Mouse (Mus musculus): ENCODE results near the gene Tlr9. TPM values are rescaled to one million over a fixed set of nuclear protein-coding genes. Genes with fewer than 3 reads are reported as not detected.

Gene Tlr9
- polyA plus RNA-seq, 1 experiment, result 4.2 TPM

DNA sequence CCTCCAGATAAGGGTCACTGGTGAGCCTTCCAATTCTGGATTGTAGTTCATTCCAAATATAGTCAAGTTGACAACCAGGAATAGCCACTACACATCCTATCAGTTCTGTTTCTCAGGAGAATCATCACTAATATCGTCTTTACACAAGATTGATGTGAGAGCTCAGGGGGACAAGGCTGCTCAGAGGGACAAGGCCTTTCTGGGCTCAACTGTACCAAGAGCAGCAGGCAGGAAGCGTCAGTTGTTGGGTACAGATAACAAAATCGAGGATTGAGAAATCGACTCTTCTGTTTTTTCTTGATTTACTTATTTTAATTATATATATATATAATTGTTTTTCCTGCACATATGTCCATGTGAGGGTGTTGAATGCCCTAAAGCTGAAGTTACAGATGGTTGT, 36.0 kb downstream of the Tlr9 start:
- DNase-seq, result no peak
- no peaks in the 10 kb centered on the region for H3K4me1 ChIP-seq (ENCODE audit: control insufficient read depth, insufficient read depth, low read length)
- no peaks in the 10 kb centered on the region for H3K27me3 ChIP-seq (replicated peaks; ENCODE audit: control insufficient read depth, insufficient read depth, low read length)
- TF ChIP-seq POLR2A (IDR thresholded peaks at IDR 0.05; ENCODE audit: low read depth, low read length), result no peak
- no peak for TF ChIP-seq CTCF (conservative IDR thresholded peaks at IDR 0.05; ENCODE audit: insufficient read depth, insufficient read length, low read depth, low read length)
- no peaks in the 10 kb centered on the region for H3K36me3 ChIP-seq (ENCODE audit: control insufficient read depth, insufficient read depth, low read length)
- no peak overlapping the region for H3K4me3 ChIP-seq (ENCODE audit: insufficient read depth, low read depth, low read length)
- 88% methylated on average over 4 of the region's 4 CpGs for WGBS
- no peak overlapping the region for H3K27ac ChIP-seq (ENCODE audit: insufficient read depth, low read depth, low read length)

DNA sequence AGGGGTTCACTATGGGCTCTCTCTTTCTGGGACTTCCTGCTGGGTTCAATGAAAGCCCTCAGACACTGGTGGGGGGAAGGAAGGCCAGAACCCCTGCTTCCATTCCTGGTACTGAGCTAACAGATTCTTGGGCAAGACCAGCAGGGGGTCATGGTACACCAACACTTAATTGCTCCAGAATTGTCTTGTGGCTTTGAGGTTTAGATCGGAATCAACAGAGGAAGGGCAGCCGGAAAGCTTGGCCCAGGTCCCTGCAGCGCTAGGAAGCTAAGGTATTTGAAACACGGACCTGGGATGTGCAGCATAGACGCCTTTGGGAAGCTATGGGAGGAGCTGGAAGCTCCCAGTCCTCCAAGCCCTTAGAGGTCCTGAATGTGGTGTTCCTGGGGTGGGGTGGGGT, 36.6 kb downstream of the Tlr9 start:
- Histone ChIP-seq H3K36me3 (ENCODE audit: control insufficient read depth, insufficient read depth, low read length) (no peaks in the 10 kb centered on the region), H3K4me3 (ENCODE audit: insufficient read depth, low read depth, low read length) (no peak overlapping the region), H3K4me1 (ENCODE audit: control insufficient read depth, insufficient read depth, low read length) (no peaks in the 10 kb centered on the region), H3K27ac (ENCODE audit: insufficient read depth, low read depth, low read length) (no peak overlapping the region), H3K27me3 (replicated peaks; ENCODE audit: control insufficient read depth, insufficient read depth, low read length) (no peaks in the 10 kb centered on the region)
- 63% methylated on average over 5 of the region's 5 CpGs for WGBS
- no peak for DNase-seq
- no peak for TF ChIP-seq POLR2A (IDR thresholded peaks at IDR 0.05; ENCODE audit: low read depth, low read length)
- TF ChIP-seq CTCF (conservative IDR thresholded peaks at IDR 0.05; ENCODE audit: insufficient read depth, insufficient read length, low read depth, low read length), result no peak

DNA sequence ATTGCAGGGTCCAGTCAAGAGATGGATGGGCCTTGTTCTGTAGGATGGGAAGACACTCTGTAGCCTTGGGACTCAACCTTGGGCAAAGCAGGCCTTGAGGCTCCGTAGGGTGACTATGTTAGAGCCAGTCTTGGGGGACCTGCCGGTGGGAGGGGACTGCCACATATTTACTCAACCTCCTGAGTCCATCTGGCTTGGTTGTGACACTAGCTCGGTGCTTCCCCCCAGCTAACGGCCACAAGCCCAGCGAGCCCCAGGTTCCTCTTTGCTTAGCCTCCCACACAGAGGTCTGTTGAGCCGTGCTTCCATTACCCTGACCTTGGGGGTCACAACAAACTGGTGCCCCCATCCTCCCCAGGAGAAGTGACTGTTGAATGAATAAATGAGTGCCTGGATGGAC, 38.7 kb downstream of the Tlr9 start:
- no peaks in the 10 kb centered on the region for H3K36me3 ChIP-seq (ENCODE audit: control insufficient read depth, insufficient read depth, low read length)
- TF ChIP-seq CTCF (conservative IDR thresholded peaks at IDR 0.05; ENCODE audit: insufficient read depth, insufficient read length, low read depth, low read length) (no peak), POLR2A (IDR thresholded peaks at IDR 0.05; ENCODE audit: low read depth, low read length) (no peak)
- H3K4me3 ChIP-seq (ENCODE audit: insufficient read depth, low read depth, low read length), result no peak overlapping the region
- H3K4me1 ChIP-seq (ENCODE audit: control insufficient read depth, insufficient read depth, low read length), result no peaks in the 10 kb centered on the region
- H3K27me3 ChIP-seq (replicated peaks; ENCODE audit: control insufficient read depth, insufficient read depth, low read length), result no peaks in the 10 kb centered on the region
- WGBS, result 86% methylated on average over 6 of the region's 6 CpGs
- no peak for DNase-seq
- H3K27ac ChIP-seq (ENCODE audit: insufficient read depth, low read depth, low read length), result no peak overlapping the region

DNA sequence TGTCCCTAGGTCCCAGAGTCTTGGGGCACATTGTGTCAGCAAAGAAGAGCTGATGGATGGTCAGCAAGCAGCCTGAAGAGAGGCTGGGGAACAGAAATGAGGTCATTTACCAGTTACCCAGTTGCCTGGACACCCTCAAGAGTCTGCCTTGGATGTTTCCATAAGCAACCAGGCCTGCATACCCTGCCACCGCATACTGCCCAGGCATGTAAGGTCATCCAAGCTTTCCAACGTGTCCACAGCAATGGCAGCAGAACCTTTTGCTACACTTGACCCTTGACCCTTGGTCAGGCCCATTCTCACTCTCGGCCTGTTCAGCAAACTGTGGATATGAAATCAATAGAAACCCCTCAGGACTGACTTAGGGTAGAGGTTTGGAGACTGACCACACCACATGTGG, 39.1 kb downstream of the Tlr9 start:
- Histone ChIP-seq H3K4me1 (ENCODE audit: control insufficient read depth, insufficient read depth, low read length) (no peaks in the 10 kb centered on the region), H3K4me3 (ENCODE audit: insufficient read depth, low read depth, low read length) (no peak overlapping the region)

DNA sequence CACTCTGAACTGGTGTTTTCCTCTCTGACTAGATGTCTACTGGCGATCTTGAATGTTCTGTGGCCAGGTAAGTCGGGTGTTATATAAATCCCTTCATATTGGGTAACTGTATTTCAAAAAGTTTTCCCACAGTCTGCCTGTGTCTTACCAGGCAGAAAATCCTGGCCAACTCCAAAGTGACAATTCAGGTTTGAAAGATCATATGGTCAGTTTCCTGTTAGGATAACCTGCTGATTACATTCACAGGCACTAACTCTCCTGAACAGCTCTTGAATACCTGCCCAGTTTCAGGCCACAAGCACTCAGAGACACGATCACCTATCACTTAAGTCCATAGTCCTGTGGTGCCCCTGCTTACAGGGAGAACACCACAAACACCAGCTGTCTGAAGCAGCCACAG, 39.7 kb downstream of the Tlr9 start:
- peaks cover 3% of the 10 kb centered on the region; the same call in 1 of the 2 replicates for H3K4me1 ChIP-seq (ENCODE audit: control insufficient read depth, insufficient read depth, low read length)
- no peak overlapping the region for H3K27ac ChIP-seq (ENCODE audit: insufficient read depth, low read depth, low read length)
- no peaks in the 10 kb centered on the region for H3K36me3 ChIP-seq (ENCODE audit: control insufficient read depth, insufficient read depth, low read length)
- H3K4me3 ChIP-seq (ENCODE audit: insufficient read depth, low read depth, low read length), result no peak overlapping the region
- TF ChIP-seq POLR2A (IDR thresholded peaks at IDR 0.05; ENCODE audit: low read depth, low read length) (no peak), CTCF (conservative IDR thresholded peaks at IDR 0.05; ENCODE audit: insufficient read depth, insufficient read length, low read depth, low read length) (no peak)
- 81% methylated on average over 3 of the region's 3 CpGs for WGBS
- no peak for DNase-seq
- H3K27me3 ChIP-seq (replicated peaks; ENCODE audit: control insufficient read depth, insufficient read depth, low read length), result no peaks in the 10 kb centered on the region

More for the DNA sequence above, 39.1 kb downstream of the Tlr9 start:
- Histone ChIP-seq H3K27me3 (replicated peaks; ENCODE audit: control insufficient read depth, insufficient read depth, low read length) (no peaks in the 10 kb centered on the region), H3K36me3 (ENCODE audit: control insufficient read depth, insufficient read depth, low read length) (no peaks in the 10 kb centered on the region), H3K27ac (ENCODE audit: insufficient read depth, low read depth, low read length) (no peak overlapping the region)
- DNase-seq, result no peak
- TF ChIP-seq POLR2A (IDR thresholded peaks at IDR 0.05; ENCODE audit: low read depth, low read length) (no peak), CTCF (conservative IDR thresholded peaks at IDR 0.05; ENCODE audit: insufficient read depth, insufficient read length, low read depth, low read length) (no peak)
- 78% methylated on average over 3 of the region's 3 CpGs for WGBS

DNA sequence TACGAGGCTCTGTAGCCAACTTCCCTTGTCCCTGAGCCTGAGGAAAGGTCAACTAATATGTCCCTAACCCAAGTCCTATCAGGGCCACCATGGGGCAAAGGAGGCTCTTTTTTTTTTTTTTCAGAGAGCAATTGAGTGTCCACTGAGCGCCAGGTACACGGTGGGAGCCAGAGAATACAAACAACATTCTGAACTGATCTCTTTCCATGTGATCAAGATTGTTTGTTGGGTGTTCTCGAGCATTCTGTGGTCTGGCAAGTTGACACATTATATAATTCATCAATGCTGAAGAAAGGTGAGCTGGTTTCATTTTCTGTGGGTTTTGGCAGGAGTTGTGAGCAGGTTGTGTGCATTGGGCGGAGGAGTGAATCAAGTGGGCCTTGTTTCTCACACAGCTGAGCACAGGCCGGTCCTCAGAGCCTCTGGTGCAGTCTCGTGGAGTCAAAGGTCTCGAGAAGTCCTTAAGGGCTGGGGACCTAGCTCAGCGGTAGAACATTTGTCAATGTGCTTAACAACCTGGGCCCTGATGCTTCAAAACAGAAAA, 41.1 kb downstream of the Tlr9 start:
- TF ChIP-seq POLR2A (IDR thresholded peaks at IDR 0.05; ENCODE audit: low read depth, low read length) (no peak), CTCF (conservative IDR thresholded peaks at IDR 0.05; ENCODE audit: insufficient read depth, insufficient read length, low read depth, low read length) (no peak)
- Histone ChIP-seq H3K4me1 (ENCODE audit: control insufficient read depth, insufficient read depth, low read length) (peaks cover 9% of the 10 kb centered on the region; the same call in 1 of the 2 replicates), H3K36me3 (ENCODE audit: control insufficient read depth, insufficient read depth, low read length) (no peaks in the 10 kb centered on the region), H3K27ac (ENCODE audit: insufficient read depth, low read depth, low read length) (no peak overlapping the region), H3K4me3 (ENCODE audit: insufficient read depth, low read depth, low read length) (no peak overlapping the region), H3K27me3 (replicated peaks; ENCODE audit: control insufficient read depth, insufficient read depth, low read length) (no peaks in the 10 kb centered on the region)
- WGBS, result 74% methylated on average over 9 of the region's 9 CpGs
- DNase-seq, result no peak

DNA sequence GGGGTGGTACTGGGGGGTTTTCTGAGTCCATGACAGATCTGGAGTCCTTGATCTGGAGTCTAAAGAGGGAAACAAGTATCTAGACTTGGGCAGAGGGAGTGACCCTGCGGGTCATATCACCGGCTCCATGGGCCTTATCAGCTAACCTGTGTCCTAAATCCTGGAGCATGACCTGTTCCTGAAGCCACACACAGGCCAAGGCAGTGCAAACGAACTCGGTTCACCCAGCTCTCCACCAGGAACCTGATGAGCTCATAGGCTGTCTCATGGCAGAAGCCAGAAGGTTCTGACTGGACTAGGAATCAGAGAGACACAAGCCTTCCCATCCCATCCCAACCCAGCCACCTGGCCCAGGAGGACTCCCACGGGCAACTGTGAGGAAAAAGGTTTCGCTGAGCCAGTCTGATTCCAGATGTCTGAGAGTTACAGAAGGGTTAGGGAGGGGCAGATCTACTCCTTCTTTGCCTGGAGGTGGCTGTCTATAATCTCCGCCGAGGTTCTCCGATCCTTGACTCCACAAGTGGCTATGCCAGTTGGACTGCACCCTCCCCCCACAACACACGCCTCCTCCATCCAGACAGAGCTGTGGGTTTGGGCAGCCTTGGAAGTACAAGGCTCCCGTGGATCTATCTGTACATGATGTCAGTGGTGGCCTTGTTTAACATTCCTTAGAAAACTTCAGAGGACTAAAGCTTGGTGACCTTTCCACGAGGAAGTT, 43.1 kb downstream of the Tlr9 start:
- H3K4me3 ChIP-seq (ENCODE audit: insufficient read depth, low read depth, low read length), result no peak overlapping the region
- peaks cover 14% of the 10 kb centered on the region; the same call in 1 of the 2 replicates for H3K4me1 ChIP-seq (ENCODE audit: control insufficient read depth, insufficient read depth, low read length)
- WGBS, result 81% methylated on average over 12 of the region's 12 CpGs
- TF ChIP-seq POLR2A (IDR thresholded peaks at IDR 0.05; ENCODE audit: low read depth, low read length) (no peak), CTCF (conservative IDR thresholded peaks at IDR 0.05; ENCODE audit: insufficient read depth, insufficient read length, low read depth, low read length) (no peak)
- DNase-seq, result no peak
- no peak overlapping the region for H3K27ac ChIP-seq (ENCODE audit: insufficient read depth, low read depth, low read length)
- H3K36me3 ChIP-seq (ENCODE audit: control insufficient read depth, insufficient read depth, low read length), result no peaks in the 10 kb centered on the region
- no peaks in the 10 kb centered on the region for H3K27me3 ChIP-seq (replicated peaks; ENCODE audit: control insufficient read depth, insufficient read depth, low read length)

Measured in kidney, adult 2 months (tissue).